Mouse (Mus musculus): Measurements from ENCODE around the gene Anp32a. TPM values are rescaled to one million over a fixed set of nuclear protein-coding genes. Genes with fewer than 3 reads are reported as not detected.

The Anp32a gene
- polyA plus RNA-seq, 1 experiment = 83.9 TPM

DNA sequence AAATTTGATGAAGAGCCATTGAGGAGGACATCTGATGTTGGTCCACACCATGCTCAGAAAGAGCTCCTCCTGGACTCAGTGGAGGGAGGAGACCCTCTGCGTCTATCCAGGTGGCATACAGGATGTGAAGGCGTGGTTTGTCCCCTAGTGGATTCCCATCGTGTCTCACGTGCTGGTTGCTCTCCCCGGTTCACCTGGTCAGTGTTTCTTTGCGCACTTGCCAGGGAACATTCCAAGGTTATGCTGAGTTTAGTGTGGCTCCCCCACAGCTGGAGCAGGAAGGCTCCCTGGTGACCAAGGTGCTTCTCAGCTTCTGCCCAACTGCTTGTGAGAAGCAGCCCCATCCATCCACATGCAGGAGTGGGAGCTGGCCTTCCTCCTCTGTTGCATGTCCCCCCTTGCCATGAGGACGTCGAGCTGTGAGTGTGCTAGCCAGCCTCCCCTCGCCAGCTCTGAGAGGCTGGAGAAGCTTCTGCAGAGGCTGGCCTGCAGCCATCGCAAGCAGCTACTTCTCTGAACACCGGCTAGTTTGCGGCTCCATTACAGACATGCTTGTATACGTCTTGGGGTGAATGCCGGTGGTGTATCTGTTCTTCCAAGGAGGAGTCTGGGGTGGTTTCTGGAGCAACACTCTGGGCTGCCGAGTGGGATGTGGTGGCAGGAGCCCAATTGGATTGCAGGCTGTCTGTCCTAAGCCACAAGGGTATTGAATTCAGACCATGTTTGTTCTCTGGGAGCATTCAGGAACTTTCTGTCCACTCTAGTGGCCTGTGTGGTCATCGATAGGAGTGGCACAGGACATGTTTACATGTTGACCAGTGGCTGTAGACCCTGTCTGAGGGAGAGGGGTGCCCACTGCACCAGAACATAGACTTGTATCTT, 14.0 kb downstream of the Anp32a start:
- Histone ChIP-seq H3K79me2 (ENCODE audit: control insufficient read depth, insufficient read depth) (peaks cover 57% of the 10 kb centered on the region), H3K4me3 (no peak overlapping the region), H3ac (ENCODE audit: control insufficient read depth, insufficient read length) (no peak overlapping the region), H3K4me2 (ENCODE audit: low read depth) (no peak overlapping the region), H3K27me3 (ENCODE audit: control insufficient read depth, insufficient read depth, insufficient read length) (no peaks in the 10 kb centered on the region), H3K36me3 (ENCODE audit: control insufficient read depth, insufficient read depth) (no peaks in the 10 kb centered on the region)
- no peak for TF ChIP-seq MYOD1 (IDR thresholded peaks at IDR 0.05; ENCODE audit: control insufficient read depth in 1 of 3, insufficient read length in 2 of 3, low read depth in 2 of 3)
- no peak for TF ChIP-seq CEBPB (IDR thresholded peaks at IDR 0.05; ENCODE audit: insufficient read depth, poor library complexity, severe bottlenecking)
- TF ChIP-seq MYOG (IDR thresholded peaks at IDR 0.05; ENCODE audit: control insufficient read depth in 1 of 3, insufficient read depth in 1 of 3, insufficient read length in 2 of 3, low read depth in 2 of 3) = no peak
- no peak for TF ChIP-seq MAX (IDR thresholded peaks at IDR 0.05; ENCODE audit: low read depth)
- no peak for TF ChIP-seq TCF12 (IDR thresholded peaks at IDR 0.05; ENCODE audit: insufficient read depth, poor library complexity, severe bottlenecking)
- no peak for TF ChIP-seq SRF (IDR thresholded peaks at IDR 0.05; ENCODE audit: control insufficient read depth, insufficient read length, low read depth)
- TF ChIP-seq E2F4 (IDR thresholded peaks at IDR 0.05; ENCODE audit: insufficient read depth) = no peak
- no peak for TF ChIP-seq POLR2AphosphoS2 (IDR thresholded peaks at IDR 0.05; ENCODE audit: insufficient read length, low read depth)
- no peak for TF ChIP-seq TCF3 (IDR thresholded peaks at IDR 0.05; ENCODE audit: insufficient read length, low read depth)

DNA sequence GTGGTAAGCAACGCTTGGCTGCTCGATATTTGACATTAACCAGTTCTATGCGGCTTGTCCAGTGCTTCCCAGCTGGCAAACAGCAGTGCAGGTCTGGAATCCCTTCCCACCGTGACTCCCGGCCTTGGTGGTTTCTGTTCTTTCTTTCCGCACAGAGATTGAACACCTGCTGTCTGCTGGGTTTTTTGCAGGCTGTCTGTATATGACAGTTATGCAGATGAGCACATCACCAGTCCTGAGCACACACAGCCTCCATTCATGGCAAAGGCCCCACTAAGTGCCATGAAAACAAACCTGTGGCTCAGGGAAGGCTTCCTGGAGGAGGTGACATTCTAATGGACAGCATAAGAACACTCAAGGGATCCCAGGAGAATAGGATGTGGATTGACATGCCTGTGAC, 14.7 kb downstream of the Anp32a start:
- Histone ChIP-seq H3K36me3 (ENCODE audit: control insufficient read depth, insufficient read depth) (no peaks in the 10 kb centered on the region), H3ac (ENCODE audit: control insufficient read depth, insufficient read length) (no peak overlapping the region), H3K4me2 (ENCODE audit: low read depth) (no peak overlapping the region), H3K4me3 (no peak overlapping the region), H3K79me2 (ENCODE audit: control insufficient read depth, insufficient read depth) (peaks cover 62% of the 10 kb centered on the region), H3K27me3 (ENCODE audit: control insufficient read depth, insufficient read depth, insufficient read length) (no peaks in the 10 kb centered on the region)
- TF ChIP-seq CEBPB (IDR thresholded peaks at IDR 0.05; ENCODE audit: insufficient read depth, poor library complexity, severe bottlenecking) = no peak
- peak in 1 of 3 experiments; percentile 47 for TF ChIP-seq MYOG (IDR thresholded peaks at IDR 0.05; ENCODE audit: control insufficient read depth in 1 of 3, insufficient read depth in 1 of 3, insufficient read length in 2 of 3, low read depth in 2 of 3)

DNA sequence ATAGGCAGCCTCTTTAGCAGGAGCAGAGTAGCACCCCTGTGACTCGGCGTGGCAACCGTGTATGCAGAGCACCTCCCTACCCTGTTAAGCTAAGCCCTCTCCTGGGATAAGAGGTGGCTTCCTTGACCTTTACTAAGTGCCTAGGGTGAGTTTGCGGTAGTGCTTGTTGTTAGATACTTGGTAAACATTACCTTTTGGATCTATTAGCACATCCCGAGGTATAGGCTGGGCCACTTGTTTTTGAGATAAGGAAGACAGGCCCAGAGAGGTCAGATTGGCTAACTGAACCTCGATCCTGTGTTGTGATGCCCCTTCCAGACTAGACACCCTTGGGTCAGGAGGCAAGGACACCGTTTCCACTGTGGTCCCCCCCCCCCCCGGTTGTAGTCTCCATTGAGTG, 16.5 kb downstream of the Anp32a start:
- Histone ChIP-seq H3ac (ENCODE audit: control insufficient read depth, insufficient read length) (no peak overlapping the region), H3K4me2 (ENCODE audit: low read depth) (no peak overlapping the region), H3K79me2 (ENCODE audit: control insufficient read depth, insufficient read depth) (peaks cover 79% of the 10 kb centered on the region), H3K4me3 (no peak overlapping the region), H3K27me3 (ENCODE audit: control insufficient read depth, insufficient read depth, insufficient read length) (no peaks in the 10 kb centered on the region), H3K36me3 (ENCODE audit: control insufficient read depth, insufficient read depth) (no peaks in the 10 kb centered on the region)
- no peak for TF ChIP-seq POLR2AphosphoS2 (IDR thresholded peaks at IDR 0.05; ENCODE audit: insufficient read length, low read depth)
- TF ChIP-seq TCF12 (IDR thresholded peaks at IDR 0.05; ENCODE audit: insufficient read depth, poor library complexity, severe bottlenecking) = no peak
- TF ChIP-seq TCF3 (IDR thresholded peaks at IDR 0.05; ENCODE audit: insufficient read length, low read depth) = no peak
- TF ChIP-seq REST (IDR thresholded peaks at IDR 0.05; ENCODE audit: insufficient read depth, insufficient read length) = no peak
- TF ChIP-seq E2F4 (IDR thresholded peaks at IDR 0.05; ENCODE audit: insufficient read depth) = no peak
- TF ChIP-seq USF1 (IDR thresholded peaks at IDR 0.05; ENCODE audit: low read depth) = no peak
- no peak for TF ChIP-seq SRF (IDR thresholded peaks at IDR 0.05; ENCODE audit: control insufficient read depth, insufficient read length, low read depth)
- TF ChIP-seq MYOG (IDR thresholded peaks at IDR 0.05; ENCODE audit: control insufficient read depth in 1 of 3, insufficient read depth in 1 of 3, insufficient read length in 2 of 3, low read depth in 2 of 3) = no peak
- TF ChIP-seq MAX (IDR thresholded peaks at IDR 0.05; ENCODE audit: low read depth) = no peak
- no peak for TF ChIP-seq CEBPB (IDR thresholded peaks at IDR 0.05; ENCODE audit: insufficient read depth, poor library complexity, severe bottlenecking)
- TF ChIP-seq MYOD1 (IDR thresholded peaks at IDR 0.05; ENCODE audit: control insufficient read depth in 1 of 3, insufficient read length in 2 of 3, low read depth in 2 of 3) = no peak
- TF ChIP-seq POLR2A (IDR thresholded peaks at IDR 0.05; ENCODE audit: insufficient read length, low read depth) = no peak

DNA sequence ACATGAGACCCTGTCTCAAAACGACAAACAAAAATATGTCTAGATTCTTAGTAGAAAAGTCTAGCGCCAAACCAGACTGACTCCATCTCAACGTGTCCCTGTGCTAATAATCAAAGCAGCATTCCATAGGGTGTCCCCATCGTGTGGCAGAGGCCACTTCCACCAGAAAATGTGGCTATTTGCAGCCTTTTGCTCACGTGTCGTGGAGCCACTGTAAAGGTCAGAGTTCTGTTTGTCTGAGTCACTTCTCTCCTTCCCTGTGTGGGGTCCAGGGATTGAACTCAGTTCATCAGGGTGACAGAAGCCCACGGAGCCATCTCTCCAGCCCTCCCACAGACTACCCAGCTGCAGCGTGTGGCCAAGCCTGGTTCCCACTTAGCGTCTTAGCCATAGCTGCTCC, 17.8 kb downstream of the Anp32a start:
- Histone ChIP-seq H3K4me2 (ENCODE audit: low read depth) (no peak overlapping the region), H3K36me3 (ENCODE audit: control insufficient read depth, insufficient read depth) (no peaks in the 10 kb centered on the region), H3ac (ENCODE audit: control insufficient read depth, insufficient read length) (no peak overlapping the region), H3K4me3 (no peak overlapping the region), H3K79me2 (ENCODE audit: control insufficient read depth, insufficient read depth) (peaks cover 84% of the 10 kb centered on the region), H3K27me3 (ENCODE audit: control insufficient read depth, insufficient read depth, insufficient read length) (no peaks in the 10 kb centered on the region)
- TF ChIP-seq E2F4 (IDR thresholded peaks at IDR 0.05; ENCODE audit: insufficient read depth) (no peak), USF1 (IDR thresholded peaks at IDR 0.05; ENCODE audit: low read depth) (no peak), REST (IDR thresholded peaks at IDR 0.05; ENCODE audit: insufficient read depth, insufficient read length) (no peak), CEBPB (IDR thresholded peaks at IDR 0.05; ENCODE audit: insufficient read depth, poor library complexity, severe bottlenecking) (no peak)

DNA sequence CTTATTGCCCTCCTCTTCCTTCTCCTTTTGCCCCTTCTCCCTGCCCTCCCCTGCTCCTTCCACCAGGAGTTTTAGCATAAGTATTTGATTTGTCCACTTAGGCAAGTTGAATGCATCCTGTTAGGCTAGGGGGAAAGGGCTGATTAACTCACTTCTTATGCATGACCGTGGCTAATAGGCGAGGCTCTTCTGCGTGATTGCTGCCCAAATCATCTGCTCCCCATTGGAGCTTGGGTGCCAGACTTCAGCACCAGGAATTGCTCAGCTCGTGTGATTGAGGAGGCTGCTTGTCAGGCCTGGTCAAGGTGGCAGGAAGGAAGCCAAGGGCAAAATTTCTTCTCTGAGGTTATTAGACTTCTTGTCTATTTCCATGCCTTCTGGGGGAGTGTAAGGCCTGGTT, 19.8 kb downstream of the Anp32a start:
- Histone ChIP-seq H3K27me3 (ENCODE audit: control insufficient read depth, insufficient read depth, insufficient read length) (no peaks in the 10 kb centered on the region), H3K4me3 (no peak overlapping the region), H3ac (ENCODE audit: control insufficient read depth, insufficient read length) (no peak overlapping the region), H3K79me2 (ENCODE audit: control insufficient read depth, insufficient read depth) (peaks cover 82% of the 10 kb centered on the region), H3K4me2 (ENCODE audit: low read depth) (no peak overlapping the region), H3K36me3 (ENCODE audit: control insufficient read depth, insufficient read depth) (no peaks in the 10 kb centered on the region)
- TF ChIP-seq MYOG (IDR thresholded peaks at IDR 0.05; ENCODE audit: control insufficient read depth in 1 of 3, insufficient read depth in 1 of 3, insufficient read length in 2 of 3, low read depth in 2 of 3) (no peak), POLR2AphosphoS2 (IDR thresholded peaks at IDR 0.05; ENCODE audit: insufficient read length, low read depth) (no peak), MAX (IDR thresholded peaks at IDR 0.05; ENCODE audit: low read depth) (no peak), SRF (IDR thresholded peaks at IDR 0.05; ENCODE audit: control insufficient read depth, insufficient read length, low read depth) (no peak), CEBPB (IDR thresholded peaks at IDR 0.05; ENCODE audit: insufficient read depth, poor library complexity, severe bottlenecking) (no peak), POLR2A (IDR thresholded peaks at IDR 0.05; ENCODE audit: insufficient read length, low read depth) (no peak), REST (IDR thresholded peaks at IDR 0.05; ENCODE audit: insufficient read depth, insufficient read length) (no peak), TCF3 (IDR thresholded peaks at IDR 0.05; ENCODE audit: insufficient read length, low read depth) (no peak), E2F4 (IDR thresholded peaks at IDR 0.05; ENCODE audit: insufficient read depth) (no peak), TCF12 (IDR thresholded peaks at IDR 0.05; ENCODE audit: insufficient read depth, poor library complexity, severe bottlenecking) (no peak), MYOD1 (IDR thresholded peaks at IDR 0.05; ENCODE audit: control insufficient read depth in 1 of 3, insufficient read length in 2 of 3, low read depth in 2 of 3) (no peak), USF1 (IDR thresholded peaks at IDR 0.05; ENCODE audit: low read depth) (no peak)
